Comparison of ENCODE assay signal across 13 mouse cellular contexts in the genomic region with DNA sequence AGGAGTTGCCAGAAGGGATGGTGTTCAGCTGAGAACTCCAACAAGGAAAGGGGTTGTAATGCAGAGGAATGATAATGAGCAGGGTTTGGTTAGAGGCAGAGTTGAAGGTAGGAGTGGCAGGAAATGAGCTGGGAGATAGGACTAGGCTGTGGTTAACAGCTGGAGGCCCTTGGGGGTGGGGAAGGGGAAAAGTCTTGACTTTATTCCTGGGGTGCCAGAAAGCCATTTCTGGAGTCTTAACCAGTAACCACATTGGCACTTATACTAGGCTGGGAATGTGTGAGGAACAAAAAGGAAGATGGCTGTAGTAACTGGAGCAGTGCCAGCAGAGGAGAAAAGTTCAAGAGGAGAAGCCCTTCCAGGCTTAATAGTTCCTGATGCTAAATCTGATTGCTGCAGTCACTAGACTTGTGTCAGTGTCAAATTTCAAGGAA. TPM values are rescaled to one million over a fixed set of nuclear protein-coding genes. Genes with fewer than 3 reads are reported as not detected.
DNase-seq lines count a peak whose midpoint lies in the region; ATAC-seq and TF ChIP-seq lines count a peak whose summit lies in the region.
"Had no signal": no experiment of that assay in that cellular context is flagged by ENCODE, and none has a peak within 500 bp of the region (broad histone marks: within the 10 kb centered on the region; RNA-seq: fewer than 3 reads in every experiment).

No protein-coding gene starts in this region.

- no peak for TF ChIP-seq POLR2A in small intestine, adult 2 months (IDR thresholded peaks at IDR 0.05; ENCODE audit: low read depth, low read length)

- 0 out of 2 replicates have a peak, but pooled peaks cover 3% of the 10 kb centered on the region for H3K36me3 ChIP-seq in heart, embryonic 15.5 days
- H3K36me3 ChIP-seq in intestine, embryonic 15.5 days = no peaks in the 10 kb centered on the region
- peaks cover 14% of the 10 kb centered on the region for H3K36me3 ChIP-seq in small intestine, adult 2 months (ENCODE audit: control insufficient read depth, insufficient read depth, low read length)

- intact Hi-C loops in heart, postnatal 25 days (cut with DNase I) = no loop called here

- no peak for DNase-seq in heart, postnatal 25 days (ENCODE audit: low spot score)
- DNase-seq in NIH3T3 (ENCODE audit: low read depth) = peak; percentile 17
- no peak for DNase-seq in T-cell, adult 2 months (ENCODE audit: low spot score)
- no peak for DNase-seq in frontal cortex, postnatal 10 days (ENCODE audit: low spot score in 2 of 2)
- DNase-seq in frontal cortex, postnatal 25 days (ENCODE audit: low spot score in 2 of 2) = no peak

- H3K4me1 ChIP-seq in heart, embryonic 15.5 days (replicated peaks) = peaks cover 22% of the 10 kb centered on the region
- 0 out of 2 replicates have a peak, but pooled peaks cover 3% of the 10 kb centered on the region for H3K4me1 ChIP-seq in intestine, embryonic 15.5 days (replicated peaks)
- H3K4me1 ChIP-seq in small intestine, adult 2 months (ENCODE audit: control insufficient read depth, insufficient read depth, insufficient read length, low read length) = peaks cover 21% of the 10 kb centered on the region

- ATAC-seq in heart, embryonic 15.5 days (replicated peaks; ENCODE audit: insufficient number of reproducible peaks, insufficient read depth, low FRiP score, low read depth) = no peak
- ATAC-seq in intestine, embryonic 15.5 days = peak; percentile 81

- H3K4me3 ChIP-seq in heart, embryonic 15.5 days = no peak overlapping the region
- H3K4me3 ChIP-seq in intestine, embryonic 15.5 days (replicated peaks) = no peak overlapping the region
- H3K4me3 ChIP-seq in small intestine, adult 2 months (ENCODE audit: low read depth, low read length) = no peak overlapping the region
- H3K4me3 ChIP-seq: forebrain, embryonic 10.5 days; heart, embryonic 13.5 days had no signal

- no peaks in the 10 kb centered on the region for H3K27me3 ChIP-seq in heart, embryonic 15.5 days
- no peaks in the 10 kb centered on the region for H3K27me3 ChIP-seq in intestine, embryonic 15.5 days (replicated peaks)
- H3K27me3 ChIP-seq in small intestine, adult 2 months (ENCODE audit: control insufficient read depth, insufficient read depth, low read length) = no peaks in the 10 kb centered on the region
- H3K27me3 ChIP-seq: heart, embryonic 13.5 days had no signal

- TF ChIP-seq CTCF in small intestine, adult 2 months (IDR thresholded peaks at IDR 0.05; ENCODE audit: extremely low read depth, insufficient read length, insufficient replicate concordance, low read depth, low read length) = no peak

- H3K9ac ChIP-seq in heart, embryonic 15.5 days = no peak overlapping the region
- no peak overlapping the region for H3K9ac ChIP-seq in intestine, embryonic 15.5 days
- H3K9ac ChIP-seq: heart, embryonic 13.5 days had no signal

- no peaks in the 10 kb centered on the region for H3K9me3 ChIP-seq in heart, embryonic 15.5 days (replicated peaks)
- H3K9me3 ChIP-seq in intestine, embryonic 15.5 days = no peaks in the 10 kb centered on the region
- H3K9me3 ChIP-seq: forebrain, embryonic 10.5 days; heart, embryonic 13.5 days had no signal

- H3K4me2 ChIP-seq in heart, embryonic 15.5 days = no peak overlapping the region
- no peak overlapping the region for H3K4me2 ChIP-seq in intestine, embryonic 15.5 days (replicated peaks)
- H3K4me2 ChIP-seq: heart, embryonic 13.5 days; midbrain, embryonic 11.5 days had no signal

- H3K27ac ChIP-seq in heart, embryonic 15.5 days = 0 out of 2 replicates have a peak overlapping the region, but pooled peaks have one; percentile 7
- H3K27ac ChIP-seq in intestine, embryonic 15.5 days = no peak overlapping the region
- H3K27ac ChIP-seq in small intestine, adult 2 months (ENCODE audit: insufficient read depth, low read depth, low read length) = peak overlapping the region; percentile 49
- H3K27ac ChIP-seq: forebrain, embryonic 10.5 days; heart, embryonic 13.5 days had no signal

RNA-seq across cellular contexts. Expression of a gene that starts 7.4 kb away (rescaled TPM):
- polyA plus RNA-seq in heart, embryonic 15.5 days (2015; fragmentation: Nextera tagmentation; extraction: Ambion mirVana) = 17.7 and 25.0 TPM in 2 replicates
- total RNA-seq in heart, postnatal 25 days (2021) = 10 to 100 TPM; 19.4 to 20.5 TPM
- polyA plus RNA-seq in intestine, embryonic 15.5 days (2015; fragmentation: Nextera tagmentation; extraction: Ambion mirVana) = 38.0 and 41.5 TPM in 2 replicates
- polyA plus RNA-seq in small intestine, adult 2 months (2012; rRNA removed) = 15.5 and 37.3 TPM in 2 replicates

RNA-seq across cellular contexts. Expression of a gene that starts 22.7 kb away (rescaled TPM):
- polyA plus RNA-seq in heart, embryonic 15.5 days (2015; fragmentation: Nextera tagmentation; extraction: Ambion mirVana) = 0.06 and 0.13 TPM in 2 replicates
- total RNA-seq in heart, postnatal 25 days (2021) = not detected
- 4.6 and 6.1 TPM in 2 replicates for polyA plus RNA-seq in intestine, embryonic 15.5 days (2015; fragmentation: Nextera tagmentation; extraction: Ambion mirVana)
- polyA plus RNA-seq in small intestine, adult 2 months (2012; rRNA removed) = 25.0 and 39.3 TPM in 2 replicates

RNA-seq across cellular contexts. Expression of a gene that starts 25.1 kb away (rescaled TPM):
- polyA plus RNA-seq in heart, embryonic 15.5 days (2015; fragmentation: Nextera tagmentation; extraction: Ambion mirVana) = 9.5 and 14.1 TPM in 2 replicates
- 1 to 10 TPM; 1.2 TPM for total RNA-seq in heart, postnatal 25 days (2021)
- 4.8 and 5.2 TPM in 2 replicates for polyA plus RNA-seq in intestine, embryonic 15.5 days (2015; fragmentation: Nextera tagmentation; extraction: Ambion mirVana)
- 0.09 TPM in 1 of 2 replicates, not detected in the other for polyA plus RNA-seq in small intestine, adult 2 months (2012; rRNA removed)

RNA-seq across cellular contexts. Expression of a gene that starts 32.3 kb away (rescaled TPM):
- polyA plus RNA-seq in heart, embryonic 15.5 days (2015; fragmentation: Nextera tagmentation; extraction: Ambion mirVana) = not detected in 2 replicates
- total RNA-seq in heart, postnatal 25 days (2021) = not detected
- not detected in 2 replicates for polyA plus RNA-seq in intestine, embryonic 15.5 days (2015; fragmentation: Nextera tagmentation; extraction: Ambion mirVana)
- not detected in 2 replicates for polyA plus RNA-seq in small intestine, adult 2 months (2012; rRNA removed)
- polyA plus RNA-seq: forebrain, embryonic 10.5 days; heart, embryonic 13.5 days; kidney, embryonic 14.5 days; limb, embryonic 11.5 days; midbrain, embryonic 11.5 days had no signal

RNA-seq across cellular contexts. Expression of a gene that starts 45.6 kb away (rescaled TPM):
- not detected in 2 replicates for polyA plus RNA-seq in heart, embryonic 15.5 days (2015; fragmentation: Nextera tagmentation; extraction: Ambion mirVana)
- total RNA-seq in heart, postnatal 25 days (2021) = not detected
- polyA plus RNA-seq in intestine, embryonic 15.5 days (2015; fragmentation: Nextera tagmentation; extraction: Ambion mirVana) = 0.78 and 1.2 TPM in 2 replicates
- 23.2 and 42.3 TPM in 2 replicates for polyA plus RNA-seq in small intestine, adult 2 months (2012; rRNA removed)
- polyA plus RNA-seq: forebrain, embryonic 10.5 days; heart, embryonic 13.5 days; kidney, embryonic 14.5 days; limb, embryonic 11.5 days; midbrain, embryonic 11.5 days had no signal
